Mouse (Mus musculus): ENCODE results near the gene Arap1. TPM values are rescaled to one million over a fixed set of nuclear protein-coding genes. Genes with fewer than 3 reads are reported as not detected.

The Arap1 gene
- polyA plus RNA-seq, 1 experiment from 2014 or later, result 11.4 TPM

DNA sequence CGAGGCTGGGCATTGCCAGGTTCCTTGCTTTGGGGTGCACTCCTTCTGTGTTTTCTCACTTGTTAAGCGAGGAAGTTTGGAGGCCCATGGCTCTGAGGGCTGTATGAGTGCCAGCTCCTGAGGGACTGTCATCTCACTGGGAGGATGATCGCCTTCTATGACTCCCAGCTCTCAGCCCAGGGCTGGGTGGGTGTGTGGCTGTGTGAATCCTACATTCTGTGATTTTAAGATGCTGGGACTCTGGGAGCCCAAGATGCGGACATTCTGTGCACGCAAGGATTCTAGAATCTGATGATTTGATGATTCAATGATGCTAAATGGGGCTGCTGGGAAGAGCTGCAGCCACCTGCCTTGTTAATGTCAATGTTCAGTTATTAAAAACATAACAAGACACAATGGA lies 109.4 kb downstream of the Arap1 start:
- peaks cover 12% of the 10 kb centered on the region for H3K27me3 ChIP-seq (ENCODE audit: control insufficient read depth, insufficient read depth, low read depth, low read length)
- no peaks in the 10 kb centered on the region for H3K9me3 ChIP-seq (replicated peaks; ENCODE audit: control insufficient read depth, low read length, poor library complexity, severe bottlenecking)
- no peak for ATAC-seq
- H3K9ac ChIP-seq (ENCODE audit: low read depth, low read length), result no peak overlapping the region
- no peak overlapping the region for H3K4me2 ChIP-seq (ENCODE audit: low read length)
- no peak overlapping the region for H3K4me3 ChIP-seq (ENCODE audit: low read depth, low read length)
- 79% methylated on average over 5 of the region's 5 CpGs for WGBS
- H3K27ac ChIP-seq (ENCODE audit: low read length), result no peak overlapping the region
- H3K4me1 ChIP-seq (ENCODE audit: control insufficient read depth, insufficient read depth, low read length), result peaks cover 2% of the 10 kb centered on the region; the same call in 1 of the 2 replicates
- H3K36me3 ChIP-seq (ENCODE audit: control insufficient read depth, insufficient read depth, low read length), result no peaks in the 10 kb centered on the region

- H3K9me3 ChIP-seq (replicated peaks; ENCODE audit: control insufficient read depth, low read length, poor library complexity, severe bottlenecking), result no peaks in the 10 kb centered on the region
- no peak overlapping the region for H3K9ac ChIP-seq (ENCODE audit: low read depth, low read length)
- ATAC-seq, result no peak
- WGBS, result 74% methylated on average over 8 of the region's 8 CpGs
- H3K4me2 ChIP-seq (ENCODE audit: low read length), result no peak overlapping the region
- H3K36me3 ChIP-seq (ENCODE audit: control insufficient read depth, insufficient read depth, low read length), result no peaks in the 10 kb centered on the region
- no peak overlapping the region for H3K4me3 ChIP-seq (ENCODE audit: low read depth, low read length)
- H3K4me1 ChIP-seq (ENCODE audit: control insufficient read depth, insufficient read depth, low read length), result peaks cover 2% of the 10 kb centered on the region; the same call in 1 of the 2 replicates
- peaks cover 7% of the 10 kb centered on the region for H3K27me3 ChIP-seq (ENCODE audit: control insufficient read depth, insufficient read depth, low read depth, low read length)
- no peak overlapping the region for H3K27ac ChIP-seq (ENCODE audit: low read length)
These were observed 109.9 kb downstream of the Arap1 start for GRCm38 (mm10) chr7:101457801-101458200.

- no peak overlapping the region for H3K27ac ChIP-seq (ENCODE audit: low read length)
- H3K4me2 ChIP-seq (ENCODE audit: low read length), result no peak overlapping the region
- H3K9me3 ChIP-seq (replicated peaks; ENCODE audit: control insufficient read depth, low read length, poor library complexity, severe bottlenecking), result no peaks in the 10 kb centered on the region
- no peaks in the 10 kb centered on the region for H3K36me3 ChIP-seq (ENCODE audit: control insufficient read depth, insufficient read depth, low read length)
- no peak for ATAC-seq
- no peak overlapping the region for H3K4me3 ChIP-seq (ENCODE audit: low read depth, low read length)
- WGBS, result 75% methylated on average over 4 of the region's 4 CpGs
- H3K9ac ChIP-seq (ENCODE audit: low read depth, low read length), result no peak overlapping the region
- peaks cover 1% of the 10 kb centered on the region; the same call in 1 of the 2 replicates for H3K27me3 ChIP-seq (ENCODE audit: control insufficient read depth, insufficient read depth, low read depth, low read length)
- H3K4me1 ChIP-seq (ENCODE audit: control insufficient read depth, insufficient read depth, low read length), result no peaks in the 10 kb centered on the region; the same call in 1 of the 2 replicates
These were observed 110.5 kb downstream of the Arap1 start for GRCm38 (mm10) chr7:101458278-101458781.

DNA sequence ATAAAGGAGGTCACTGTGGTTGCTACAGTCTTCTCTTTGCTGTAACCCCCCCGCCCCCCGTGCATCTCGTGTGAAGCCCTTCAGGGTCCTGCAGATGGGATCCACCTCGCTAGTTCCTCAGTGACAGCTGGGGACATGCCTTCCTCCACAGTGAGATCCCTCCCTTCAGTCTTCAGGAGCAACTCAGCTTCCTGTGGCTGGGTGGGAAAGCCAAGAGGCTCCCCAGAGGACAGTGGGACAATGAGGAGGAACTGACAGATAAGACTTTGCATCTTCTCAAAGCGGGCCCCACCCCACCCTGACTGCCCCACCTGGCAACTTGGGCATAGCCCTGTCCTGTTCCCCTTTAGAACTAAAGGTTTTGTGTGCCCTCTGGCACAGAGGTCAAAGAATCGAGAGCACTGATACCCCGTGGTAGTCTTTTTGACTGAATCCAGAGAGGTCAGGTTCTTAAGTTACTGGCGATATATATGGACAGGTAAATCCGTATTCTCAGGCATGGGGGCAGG lies 111.5 kb downstream of the Arap1 start:
- Histone ChIP-seq H3K4me1 (ENCODE audit: control insufficient read depth, insufficient read depth, low read length) (no peaks in the 10 kb centered on the region; the same call in 1 of the 2 replicates), H3K36me3 (ENCODE audit: control insufficient read depth, insufficient read depth, low read length) (no peaks in the 10 kb centered on the region), H3K4me2 (ENCODE audit: low read length) (no peak overlapping the region), H3K4me3 (ENCODE audit: low read depth, low read length) (no peak overlapping the region), H3K27ac (ENCODE audit: low read length) (no peak overlapping the region), H3K27me3 (ENCODE audit: control insufficient read depth, insufficient read depth, low read depth, low read length) (no peaks in the 10 kb centered on the region), H3K9ac (ENCODE audit: low read depth, low read length) (no peak overlapping the region), H3K9me3 (replicated peaks; ENCODE audit: control insufficient read depth, low read length, poor library complexity, severe bottlenecking) (no peaks in the 10 kb centered on the region)
- no peak for ATAC-seq
- WGBS, result 80% methylated on average over 9 of the region's 9 CpGs

DNA sequence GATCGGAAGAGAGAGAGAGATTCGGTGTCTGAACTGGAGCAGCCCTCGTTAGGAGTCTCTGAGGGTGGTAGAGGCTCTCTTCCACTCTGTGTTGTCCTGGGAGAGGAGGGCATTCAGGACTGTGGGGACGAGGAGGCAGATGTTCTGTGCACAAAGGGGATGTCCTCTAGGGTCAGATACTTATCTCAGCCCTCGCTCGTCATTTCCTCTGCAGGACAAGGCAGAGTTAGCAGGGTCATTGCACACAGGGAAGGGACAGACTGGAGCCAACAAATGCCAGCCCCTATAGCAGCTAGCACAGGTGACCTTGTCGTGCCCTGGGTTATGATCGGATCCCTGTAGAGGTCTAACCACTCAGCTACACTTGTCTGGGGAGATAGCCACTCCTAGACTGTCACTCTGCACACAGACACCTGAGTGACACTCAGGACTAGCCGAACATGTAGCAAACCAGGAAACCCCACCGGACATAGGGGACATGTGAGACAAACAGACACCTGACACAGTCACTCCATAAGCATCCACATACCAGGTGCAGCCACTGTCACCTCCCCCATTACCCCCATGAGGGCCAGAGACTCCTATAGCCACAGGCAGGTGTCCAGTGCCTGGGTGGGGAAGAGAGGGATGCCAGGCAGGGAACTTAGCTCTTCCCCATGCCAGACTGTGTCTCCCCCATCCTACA lies 112.2 kb downstream of the Arap1 start:
- no peaks in the 10 kb centered on the region for H3K36me3 ChIP-seq (ENCODE audit: control insufficient read depth, insufficient read depth, low read length)
- ATAC-seq, result no peak
- H3K27me3 ChIP-seq (ENCODE audit: control insufficient read depth, insufficient read depth, low read depth, low read length), result no peaks in the 10 kb centered on the region
- 63% methylated on average over 10 of the region's 10 CpGs for WGBS
- H3K4me3 ChIP-seq (ENCODE audit: low read depth, low read length), result no peak overlapping the region
- no peaks in the 10 kb centered on the region for H3K9me3 ChIP-seq (replicated peaks; ENCODE audit: control insufficient read depth, low read length, poor library complexity, severe bottlenecking)
- no peak overlapping the region for H3K9ac ChIP-seq (ENCODE audit: low read depth, low read length)
- H3K4me1 ChIP-seq (ENCODE audit: control insufficient read depth, insufficient read depth, low read length), result no peaks in the 10 kb centered on the region; the same call in 1 of the 2 replicates
- no peak overlapping the region for H3K4me2 ChIP-seq (ENCODE audit: low read length)
- H3K27ac ChIP-seq (ENCODE audit: low read length), result no peak overlapping the region

DNA sequence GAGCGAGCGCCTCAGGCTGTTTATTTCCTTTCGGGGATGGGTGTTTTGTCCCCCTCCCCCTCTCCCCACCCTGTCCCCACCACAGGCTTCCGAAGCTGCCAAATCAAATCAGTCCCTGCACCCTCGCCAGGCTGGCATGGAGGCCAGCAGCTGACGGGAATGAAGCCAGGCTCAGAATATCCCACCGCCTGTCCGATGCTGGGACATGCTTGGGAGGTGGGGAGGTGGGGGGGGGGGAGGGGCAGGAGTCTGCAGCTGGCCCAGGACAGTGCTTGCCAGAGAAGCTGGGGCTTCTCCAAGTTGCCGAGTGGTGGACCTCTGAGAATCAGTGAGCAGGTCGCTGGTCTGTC lies 112.7 kb downstream of the Arap1 start:
- Histone ChIP-seq H3K4me1 (ENCODE audit: control insufficient read depth, insufficient read depth, low read length) (no peaks in the 10 kb centered on the region; the same call in 1 of the 2 replicates), H3K9me3 (replicated peaks; ENCODE audit: control insufficient read depth, low read length, poor library complexity, severe bottlenecking) (no peaks in the 10 kb centered on the region), H3K9ac (ENCODE audit: low read depth, low read length) (no peak overlapping the region), H3K4me2 (ENCODE audit: low read length) (no peak overlapping the region), H3K4me3 (ENCODE audit: low read depth, low read length) (no peak overlapping the region), H3K36me3 (ENCODE audit: control insufficient read depth, insufficient read depth, low read length) (no peaks in the 10 kb centered on the region), H3K27me3 (ENCODE audit: control insufficient read depth, insufficient read depth, low read depth, low read length) (no peaks in the 10 kb centered on the region), H3K27ac (ENCODE audit: low read length) (no peak overlapping the region)
- 56% methylated on average over 10 of the region's 10 CpGs for WGBS
- ATAC-seq, result peak; percentile 47

- 88% methylated on average over 11 of the region's 11 CpGs for WGBS
- Histone ChIP-seq H3K27me3 (ENCODE audit: control insufficient read depth, insufficient read depth, low read depth, low read length) (no peaks in the 10 kb centered on the region), H3K9ac (ENCODE audit: low read depth, low read length) (no peak overlapping the region), H3K4me1 (ENCODE audit: control insufficient read depth, insufficient read depth, low read length) (no peaks in the 10 kb centered on the region; the same call in 1 of the 2 replicates), H3K27ac (ENCODE audit: low read length) (no peak overlapping the region), H3K4me3 (ENCODE audit: low read depth, low read length) (no peak overlapping the region), H3K9me3 (replicated peaks; ENCODE audit: control insufficient read depth, low read length, poor library complexity, severe bottlenecking) (no peaks in the 10 kb centered on the region), H3K4me2 (ENCODE audit: low read length) (no peak overlapping the region), H3K36me3 (ENCODE audit: control insufficient read depth, insufficient read depth, low read length) (no peaks in the 10 kb centered on the region)
- ATAC-seq, result no peak
These were observed 113.7 kb downstream of the Arap1 start for GRCm38 (mm10) chr7:101461571-101461970.

Other genes starting within 250 kb of the Arap1 start
- 29.3 and 36.3 TPM in 2 replicates for gene Atg16l2, start 45.8 kb upstream of the Arap1 start, polyA plus RNA-seq (2015; fragmentation: Nextera tagmentation; extraction: Ambion mirVana)
- gene Stard10, start 31.0 kb upstream of the Arap1 start, polyA plus RNA-seq (2015; fragmentation: Nextera tagmentation; extraction: Ambion mirVana), result 6.7 and 8.3 TPM in 2 replicates
- 0.65 and 0.69 TPM in 2 replicates for gene Gm45837, start 62.8 kb downstream of the Arap1 start, polyA plus RNA-seq (2015; fragmentation: Nextera tagmentation; extraction: Ambion mirVana)
- gene Pde2a, start 73.6 kb downstream of the Arap1 start, polyA plus RNA-seq (2015; fragmentation: Nextera tagmentation; extraction: Ambion mirVana), result 31.6 and 35.5 TPM in 2 replicates
- gene Art2b, start 237.5 kb downstream of the Arap1 start, polyA plus RNA-seq (2015; fragmentation: Nextera tagmentation; extraction: Ambion mirVana), result not detected in 2 replicates

Measured in midbrain, embryonic 16.5 days (tissue).